Comparison of ENCODE assay signal across 24 mouse cellular contexts in the genomic region with DNA sequence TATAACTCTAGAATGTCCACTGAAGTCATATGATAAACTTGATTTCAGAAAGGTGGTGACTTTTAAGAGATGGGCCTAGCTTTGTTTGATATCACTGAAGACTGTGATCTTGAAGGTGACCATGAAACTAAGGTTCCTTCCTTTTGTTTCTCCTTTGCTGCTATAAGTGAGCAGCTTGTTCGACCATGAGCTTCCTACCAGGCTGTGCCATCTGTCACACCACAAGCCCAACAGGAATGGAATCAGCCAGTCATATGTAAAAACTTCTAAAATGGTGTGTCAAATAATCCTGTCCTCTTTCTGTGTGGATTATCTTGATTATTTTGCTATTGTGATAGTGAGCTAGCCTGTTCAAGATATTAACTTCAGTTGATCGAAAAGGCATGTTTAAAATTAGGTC.
DNase-seq lines count a peak whose midpoint lies in the region; TF ChIP-seq lines count a peak whose summit lies in the region.
"Had no signal": no experiment of that assay in that cellular context is flagged by ENCODE, and none has a peak within 500 bp of the region (broad histone marks: within the 10 kb centered on the region; RNA-seq: fewer than 3 reads in every experiment).

No protein-coding gene starts in this region.

- DNase-seq in layer of hippocampus, adult 2 months (ENCODE audit: low spot score in 2 of 2) = no peak
- DNase-seq in layer of hippocampus, adult 18-20 months (ENCODE audit: low spot score in 2 of 2) = no peak
- DNase-seq in cerebellum, adult 11 months = peak; percentile 61
- DNase-seq in cerebellum, adult 2 months = peak; percentile 69 to 89
- DNase-seq in cerebellum, postnatal 25 days = peak; percentile 70 to 78
- DNase-seq in gastrocnemius, postnatal 4 days (ENCODE audit: low spot score in 2 of 2) = no peak
- no peak for DNase-seq in yolk sac, embryonic 10.5 days (ENCODE audit: low spot score)
- DNase-seq: adrenal gland, adult 2 months; kidney, adult 9 months; kidney, postnatal 25 days; liver; lung, postnatal 36 days; right cerebral cortex, adult 18-20 months; right cerebral cortex, postnatal 4 days; thymus, postnatal 36 days had no signal

- H3K27me3 ChIP-seq in cerebellum, adult 2 months (ENCODE audit: control insufficient read depth, insufficient read depth, low read length) = no peaks in the 10 kb centered on the region
- H3K27me3 ChIP-seq: embryonic facial prominence, embryonic 15.5 days; liver, embryonic 15.5 days; lung, embryonic 15.5 days; megakaryocyte, embryonic 14.5 days; midbrain, embryonic 13.5 days; stomach, embryonic 15.5 days had no signal

- H3K4me1 ChIP-seq in cerebellum, adult 2 months (ENCODE audit: control insufficient read depth, insufficient read depth, low read length) = peaks cover 8% of the 10 kb centered on the region
- H3K4me1 ChIP-seq: embryonic facial prominence, embryonic 15.5 days; heart, embryonic 10.5 days; limb, embryonic 10.5 days; liver, embryonic 15.5 days; megakaryocyte, embryonic 14.5 days; stomach, embryonic 15.5 days had no signal

- H3K27ac ChIP-seq in layer of hippocampus, adult 2 months = peak overlapping the region; percentile 12
- no peak overlapping the region for H3K27ac ChIP-seq in cerebellum, adult 2 months (ENCODE audit: insufficient read depth, low read length)
- H3K27ac ChIP-seq: embryonic facial prominence, embryonic 15.5 days; heart, embryonic 10.5 days; limb, embryonic 10.5 days; liver, embryonic 15.5 days; lung, embryonic 15.5 days; midbrain, embryonic 13.5 days; stomach, embryonic 15.5 days had no signal

- TF ChIP-seq POLR2A in cerebellum, adult 2 months (IDR thresholded peaks at IDR 0.05; ENCODE audit: borderline replicate concordance, insufficient read depth, low read length) = no peak

- no peak for TF ChIP-seq CTCF in layer of hippocampus, adult 2 months (conservative IDR thresholded peaks at IDR 0.05)
- TF ChIP-seq CTCF in cerebellum, adult 2 months (IDR thresholded peaks at IDR 0.05; ENCODE audit: borderline replicate concordance, insufficient read depth, low read depth, low read length) = no peak

- H3K4me3 ChIP-seq in layer of hippocampus, adult 2 months = no peak overlapping the region
- no peak overlapping the region for H3K4me3 ChIP-seq in cerebellum, adult 2 months (replicated peaks; ENCODE audit: insufficient read depth, low read depth, low read length)
- H3K4me3 ChIP-seq: embryonic facial prominence, embryonic 15.5 days; heart, embryonic 10.5 days; limb, embryonic 10.5 days; liver, embryonic 15.5 days; lung, embryonic 15.5 days; megakaryocyte, embryonic 14.5 days; midbrain, embryonic 13.5 days; myocyte; stomach, embryonic 15.5 days had no signal

- WGBS in cerebellum, adult 2 months = 36% methylated on average over 2 of the region's 2 CpGs

Comparison
In these comparisons a context has a peak if more than half of its experiments do, and no peak if none do; other contexts are left out.
1. DNase-seq: peak in cerebellum, adult 11 months (single experiment), cerebellum, adult 2 months (2 of 2) and cerebellum, postnatal 25 days (2 of 2); none in layer of hippocampus, adult 2 months (0 of 2), layer of hippocampus, adult 18-20 months (0 of 2), gastrocnemius, postnatal 4 days (0 of 2) and yolk sac, embryonic 10.5 days (single experiment).